Mouse (Mus musculus): ENCODE results near the gene Smyd3. TPM values are rescaled to one million over a fixed set of nuclear protein-coding genes. Genes with fewer than 3 reads are reported as not detected.

Gene Smyd3
- polyA plus RNA-seq, 1 experiment from 2014 or later, result 9.5 TPM

GRCm38 (mm10) chr1:179017428-179017827, 500.4 kb downstream of the Smyd3 start:
- H3K4me1 ChIP-seq, result no peaks in the 10 kb centered on the region
- H3K9ac ChIP-seq, result no peak overlapping the region
- 80% methylated on average over 10 of the region's 10 CpGs for WGBS (ENCODE audit: insufficient replicate concordance)
- no peak for ATAC-seq
- no peaks in the 10 kb centered on the region for H3K36me3 ChIP-seq
- H3K4me2 ChIP-seq, result no peak overlapping the region
- no peaks in the 10 kb centered on the region for H3K27me3 ChIP-seq (replicated peaks)
- no peak overlapping the region for H3K4me3 ChIP-seq
- H3K9me3 ChIP-seq (replicated peaks), result no peaks in the 10 kb centered on the region
- H3K27ac ChIP-seq, result no peak overlapping the region

- H3K9me3 ChIP-seq (replicated peaks), result no peaks in the 10 kb centered on the region
- H3K27me3 ChIP-seq (replicated peaks), result no peaks in the 10 kb centered on the region
- no peak overlapping the region for H3K9ac ChIP-seq
- H3K36me3 ChIP-seq, result no peaks in the 10 kb centered on the region
- no peak overlapping the region for H3K4me3 ChIP-seq
- H3K4me1 ChIP-seq, result peaks cover 5% of the 10 kb centered on the region; the same call in 1 of the 2 replicates
- ATAC-seq, result no peak
- H3K4me2 ChIP-seq, result no peak overlapping the region
- H3K27ac ChIP-seq, result no peak overlapping the region
Observed at GRCm38 (mm10) chr1:179013021-179013420, 504.8 kb downstream of the Smyd3 start.

GRCm38 (mm10) chr1:179012273-179012672, 505.6 kb downstream of the Smyd3 start:
- no peaks in the 10 kb centered on the region for H3K27me3 ChIP-seq (replicated peaks)
- no peak overlapping the region for H3K27ac ChIP-seq
- H3K9me3 ChIP-seq (replicated peaks), result no peaks in the 10 kb centered on the region
- no peak overlapping the region for H3K4me3 ChIP-seq
- H3K9ac ChIP-seq, result no peak overlapping the region
- no peaks in the 10 kb centered on the region for H3K36me3 ChIP-seq
- peaks cover 5% of the 10 kb centered on the region; the same call in 1 of the 2 replicates for H3K4me1 ChIP-seq
- H3K4me2 ChIP-seq, result no peak overlapping the region
- ATAC-seq, result no peak
- WGBS (ENCODE audit: insufficient replicate concordance), result 68% methylated on average over 4 of the region's 4 CpGs

GRCm38 (mm10) chr1:179010756-179011155, 507.1 kb downstream of the Smyd3 start:
- H3K27me3 ChIP-seq (replicated peaks), result no peaks in the 10 kb centered on the region
- ATAC-seq, result no peak
- H3K9me3 ChIP-seq (replicated peaks), result no peaks in the 10 kb centered on the region
- no peak overlapping the region for H3K27ac ChIP-seq
- H3K36me3 ChIP-seq, result no peaks in the 10 kb centered on the region
- peaks cover 5% of the 10 kb centered on the region; the same call in 1 of the 2 replicates for H3K4me1 ChIP-seq
- H3K9ac ChIP-seq, result no peak overlapping the region
- WGBS (ENCODE audit: insufficient replicate concordance), result 66% methylated on average over 3 of the region's 3 CpGs
- H3K4me3 ChIP-seq, result no peak overlapping the region
- no peak overlapping the region for H3K4me2 ChIP-seq

- Histone ChIP-seq H3K9ac (no peak overlapping the region), H3K27me3 (replicated peaks) (no peaks in the 10 kb centered on the region), H3K4me1 (peaks cover 5% of the 10 kb centered on the region; the same call in 1 of the 2 replicates), H3K27ac (no peak overlapping the region), H3K36me3 (no peaks in the 10 kb centered on the region), H3K9me3 (replicated peaks) (no peaks in the 10 kb centered on the region), H3K4me2 (no peak overlapping the region), H3K4me3 (no peak overlapping the region)
- WGBS (ENCODE audit: insufficient replicate concordance), result 73% methylated on average over 3 of the region's 3 CpGs
- no peak for ATAC-seq
Observed at GRCm38 (mm10) chr1:179009911-179010310, 507.9 kb downstream of the Smyd3 start.

- no peak overlapping the region for H3K27ac ChIP-seq
- ATAC-seq, result no peak
- H3K27me3 ChIP-seq (replicated peaks), result no peaks in the 10 kb centered on the region
- WGBS (ENCODE audit: insufficient replicate concordance), result 65% methylated on average over 7 of the region's 7 CpGs
- no peak overlapping the region for H3K9ac ChIP-seq
- H3K4me3 ChIP-seq, result no peak overlapping the region
- H3K9me3 ChIP-seq (replicated peaks), result no peaks in the 10 kb centered on the region
- H3K36me3 ChIP-seq, result no peaks in the 10 kb centered on the region
- H3K4me2 ChIP-seq, result no peak overlapping the region
- H3K4me1 ChIP-seq, result no peaks in the 10 kb centered on the region
Observed at GRCm38 (mm10) chr1:179004133-179004866, 513.5 kb downstream of the Smyd3 start.

- H3K36me3 ChIP-seq, result no peaks in the 10 kb centered on the region
- H3K4me1 ChIP-seq, result no peaks in the 10 kb centered on the region
- H3K9me3 ChIP-seq (replicated peaks), result no peaks in the 10 kb centered on the region
- no peak for ATAC-seq
- H3K27ac ChIP-seq, result no peak overlapping the region
- H3K9ac ChIP-seq, result no peak overlapping the region
- H3K4me3 ChIP-seq, result no peak overlapping the region
- no peak overlapping the region for H3K4me2 ChIP-seq
- H3K27me3 ChIP-seq (replicated peaks), result no peaks in the 10 kb centered on the region
- 76% methylated on average over 5 of the region's 5 CpGs for WGBS (ENCODE audit: insufficient replicate concordance)
Observed at GRCm38 (mm10) chr1:179003406-179004132, 514.3 kb downstream of the Smyd3 start.

GRCm38 (mm10) chr1:178999876-179000528, 517.8 kb downstream of the Smyd3 start:
- no peaks in the 10 kb centered on the region for H3K27me3 ChIP-seq (replicated peaks)
- H3K27ac ChIP-seq, result no peak overlapping the region
- H3K4me3 ChIP-seq, result no peak overlapping the region
- 67% methylated on average over 9 of the region's 9 CpGs for WGBS (ENCODE audit: insufficient replicate concordance)
- H3K4me2 ChIP-seq, result no peak overlapping the region
- H3K36me3 ChIP-seq, result no peaks in the 10 kb centered on the region
- no peak overlapping the region for H3K9ac ChIP-seq
- no peaks in the 10 kb centered on the region for H3K4me1 ChIP-seq
- no peaks in the 10 kb centered on the region for H3K9me3 ChIP-seq (replicated peaks)
- ATAC-seq, result no peak

- Histone ChIP-seq H3K4me3 (no peak overlapping the region), H3K9ac (no peak overlapping the region), H3K36me3 (no peaks in the 10 kb centered on the region), H3K27ac (no peak overlapping the region), H3K4me2 (no peak overlapping the region), H3K27me3 (replicated peaks) (no peaks in the 10 kb centered on the region), H3K9me3 (replicated peaks) (no peaks in the 10 kb centered on the region), H3K4me1 (no peaks in the 10 kb centered on the region)
- no peak for ATAC-seq
- 36% methylated on average over 4 of the region's 4 CpGs for WGBS (ENCODE audit: insufficient replicate concordance)
Observed at GRCm38 (mm10) chr1:178997870-178998269, 520.0 kb downstream of the Smyd3 start.

GRCm38 (mm10) chr1:178994263-178994662, 523.6 kb downstream of the Smyd3 start:
- Histone ChIP-seq H3K27ac (no peak overlapping the region), H3K27me3 (replicated peaks) (no peaks in the 10 kb centered on the region), H3K36me3 (no peaks in the 10 kb centered on the region), H3K9ac (no peak overlapping the region), H3K4me2 (no peak overlapping the region), H3K4me3 (no peak overlapping the region), H3K4me1 (peaks cover 5% of the 10 kb centered on the region; the same call in 1 of the 2 replicates), H3K9me3 (replicated peaks) (no peaks in the 10 kb centered on the region)
- 68% methylated on average over 7 of the region's 7 CpGs for WGBS (ENCODE audit: insufficient replicate concordance)
- ATAC-seq, result no peak

- Histone ChIP-seq H3K4me2 (no peak overlapping the region), H3K4me1 (peaks cover 5% of the 10 kb centered on the region; the same call in 1 of the 2 replicates), H3K4me3 (no peak overlapping the region), H3K36me3 (no peaks in the 10 kb centered on the region), H3K9me3 (replicated peaks) (no peaks in the 10 kb centered on the region), H3K27me3 (replicated peaks) (no peaks in the 10 kb centered on the region), H3K27ac (no peak overlapping the region), H3K9ac (no peak overlapping the region)
- WGBS (ENCODE audit: insufficient replicate concordance), result 61% methylated on average over 3 of the region's 3 CpGs
- ATAC-seq, result no peak
Observed at GRCm38 (mm10) chr1:178992503-178992902, 525.3 kb downstream of the Smyd3 start.

GRCm38 (mm10) chr1:178991470-178991869, 526.4 kb downstream of the Smyd3 start:
- Histone ChIP-seq H3K4me1 (peaks cover 5% of the 10 kb centered on the region; the same call in 1 of the 2 replicates), H3K27me3 (replicated peaks) (no peaks in the 10 kb centered on the region), H3K36me3 (no peaks in the 10 kb centered on the region), H3K9ac (no peak overlapping the region), H3K4me3 (no peak overlapping the region), H3K9me3 (replicated peaks) (no peaks in the 10 kb centered on the region), H3K4me2 (no peak overlapping the region), H3K27ac (no peak overlapping the region)
- 32% methylated on average over 4 of the region's 4 CpGs for WGBS (ENCODE audit: insufficient replicate concordance)
- ATAC-seq, result no peak

Data from liver, embryonic 12.5 days (tissue).